Mouse (Mus musculus) frontal cortex, postnatal 25 days (tissue): Measurements from ENCODE around the gene Tesk1.

Experiments used
- DNase-seq, 2 experiments: peaks; one replicate each; pipeline ENCODE4 v3.0.0; 2022; ENCODE audit warnings: low spot score in 2 of 2

Gene Tesk1

DNA sequence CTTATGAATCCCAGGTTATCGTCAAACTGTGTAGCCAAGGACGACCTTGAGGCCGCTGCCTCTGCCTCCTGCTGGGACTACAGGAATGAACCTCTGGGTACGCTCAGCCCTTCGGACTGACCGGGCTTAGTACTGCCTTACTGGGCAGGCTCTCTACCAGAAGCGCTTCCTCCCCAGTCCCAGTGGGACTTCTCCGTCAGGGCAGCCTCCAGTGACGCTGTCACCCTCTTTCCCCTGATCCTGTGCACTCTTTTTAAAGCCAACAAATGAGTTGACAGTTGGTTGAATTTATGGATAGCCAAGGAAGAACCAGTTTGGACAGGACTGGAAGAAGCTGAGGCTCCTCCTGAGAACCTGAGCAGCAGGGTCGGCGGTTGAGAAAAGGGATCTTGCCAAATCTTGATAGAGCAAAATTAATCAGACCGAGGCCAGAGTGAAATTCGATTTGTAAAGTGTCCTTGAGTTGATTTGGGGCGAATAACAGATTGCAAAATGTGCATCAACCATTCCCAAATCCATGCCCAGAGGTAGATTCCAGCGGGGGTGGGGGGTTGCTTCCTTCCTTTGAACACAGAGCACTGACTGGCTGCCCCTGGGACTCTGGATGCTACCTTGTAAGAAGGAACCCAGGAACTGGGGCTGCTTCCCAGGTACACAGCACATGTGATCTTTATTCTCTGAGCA, 22.6 kb upstream of the Tesk1 start:
- no peak for DNase-seq

DNA sequence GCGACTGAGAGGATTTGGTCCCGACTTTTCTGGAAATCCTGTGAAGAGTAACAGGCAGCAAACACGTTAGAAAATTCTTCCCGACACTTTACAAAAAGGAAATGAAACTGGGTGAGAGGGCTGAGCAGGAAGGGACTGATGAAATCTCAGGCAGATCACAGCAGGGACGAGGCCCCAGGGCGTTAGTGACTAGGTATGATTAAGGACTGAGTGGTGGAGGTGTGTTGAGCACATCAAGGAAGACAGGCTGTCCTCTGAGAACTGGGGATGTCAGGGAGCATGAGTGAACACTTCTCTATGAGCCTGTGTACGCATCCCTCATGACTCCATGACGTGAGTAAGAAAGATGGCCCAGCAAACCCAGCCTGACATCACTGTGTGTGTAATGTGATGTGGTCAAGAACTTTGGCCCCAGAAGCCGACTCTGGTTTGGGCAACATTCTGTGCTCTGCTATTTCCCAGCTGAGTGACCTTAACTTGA, 21.9 kb upstream of the Tesk1 start:
- no peak for DNase-seq

DNA sequence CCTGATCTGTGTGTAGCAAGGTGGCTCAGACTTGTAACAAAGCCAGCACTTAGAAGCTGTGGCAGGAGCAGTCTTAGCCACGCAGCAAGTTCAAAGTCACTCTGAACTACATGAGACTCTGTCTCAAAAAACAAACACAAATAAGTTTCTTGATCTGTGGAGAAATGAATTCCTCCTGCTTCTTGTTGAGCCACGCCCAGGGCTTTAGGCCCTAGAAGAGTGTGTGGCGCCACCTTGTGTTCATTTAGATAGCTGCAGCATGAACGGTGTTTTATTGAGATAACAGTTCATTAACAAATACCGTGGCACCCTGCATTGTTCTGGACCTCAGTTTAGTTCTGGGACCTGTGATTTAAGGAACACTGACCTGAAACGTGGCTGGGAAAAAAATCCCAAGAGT, 21.4 kb upstream of the Tesk1 start:
- peak; percentile 56 to 63 for DNase-seq

DNA sequence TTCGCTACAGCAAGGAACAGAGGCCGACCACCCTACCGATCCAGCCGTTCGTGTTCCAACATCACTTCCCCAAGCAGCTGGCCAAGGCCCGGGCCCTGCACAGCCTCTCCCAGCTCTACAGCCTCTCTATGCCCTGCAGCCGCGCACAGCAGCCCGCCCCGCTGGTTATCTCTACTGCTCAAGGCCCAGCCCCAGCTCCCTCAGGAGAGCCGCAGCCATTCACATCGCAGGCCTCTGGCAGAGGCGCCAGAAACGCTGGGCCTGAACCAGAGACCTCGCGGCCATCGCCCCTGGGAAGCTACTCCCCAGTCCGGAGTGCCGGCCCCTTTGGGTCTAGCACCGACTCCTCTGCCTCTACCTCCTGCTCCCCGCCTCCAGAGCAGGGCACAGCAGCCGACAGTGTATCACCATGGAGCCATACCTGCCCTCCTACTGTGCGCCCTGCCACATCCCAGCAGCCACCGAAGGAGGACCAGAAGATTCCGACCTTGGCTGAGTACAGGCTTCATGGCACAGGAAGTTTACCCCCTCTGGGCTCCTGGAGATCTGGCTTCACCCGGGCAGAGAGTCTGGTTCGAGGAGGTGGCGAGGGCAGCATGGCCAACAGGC, 20.0 kb upstream of the Tesk1 start:
- no peak for DNase-seq

DNA sequence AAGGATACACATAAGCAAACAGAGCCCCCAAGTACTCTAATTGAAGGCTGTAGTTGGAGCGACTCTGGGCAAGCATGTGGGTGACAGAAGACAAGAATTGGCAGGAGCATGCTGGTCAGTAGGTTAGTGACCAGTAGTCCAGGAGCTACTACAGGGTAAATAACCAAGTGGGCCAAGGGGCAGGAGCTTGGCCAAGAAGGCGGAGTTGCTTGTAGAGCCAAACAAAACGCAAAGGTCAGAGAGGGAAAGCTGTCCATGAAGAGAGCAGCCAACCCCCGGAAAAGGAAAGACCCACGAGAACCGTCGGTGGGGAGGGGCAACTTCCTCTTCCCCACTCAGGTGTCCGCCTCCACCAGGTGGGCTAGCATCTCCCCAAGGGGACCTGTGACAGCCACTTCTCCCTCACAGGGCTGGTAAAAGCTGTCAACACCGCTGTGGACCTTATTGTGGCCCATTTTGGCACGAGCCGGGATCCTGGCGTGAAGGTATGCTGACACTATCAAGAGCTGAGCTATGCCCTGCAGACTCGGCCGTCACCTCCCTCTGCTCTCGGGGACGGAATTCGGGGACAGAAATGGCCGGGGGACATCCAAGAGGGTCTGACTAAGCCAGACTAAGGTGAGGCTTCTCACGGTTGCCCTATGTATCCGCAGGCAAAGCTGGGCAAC, 18.3 kb upstream of the Tesk1 start:
- no peak for DNase-seq

DNA sequence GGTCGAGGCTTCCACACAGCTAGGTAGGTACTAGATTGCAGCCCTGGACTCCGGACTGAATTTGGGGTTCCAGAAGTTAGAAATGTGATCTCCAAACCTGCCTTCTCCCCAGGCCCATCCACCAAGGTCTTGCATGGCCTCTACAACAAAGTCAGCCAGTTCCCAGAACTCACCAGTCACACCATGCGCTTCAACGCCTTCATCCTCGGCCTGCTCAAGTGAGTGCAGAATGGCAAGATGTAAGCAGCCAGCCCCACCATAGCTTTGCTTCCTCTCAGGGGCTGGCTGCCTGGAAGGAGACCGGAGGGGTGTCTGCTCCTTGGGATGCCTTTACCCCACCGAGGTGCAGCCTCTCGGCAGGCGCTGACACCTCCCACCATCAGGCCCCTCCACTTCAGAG, 17.7 kb upstream of the Tesk1 start:
- no peak for DNase-seq

DNA sequence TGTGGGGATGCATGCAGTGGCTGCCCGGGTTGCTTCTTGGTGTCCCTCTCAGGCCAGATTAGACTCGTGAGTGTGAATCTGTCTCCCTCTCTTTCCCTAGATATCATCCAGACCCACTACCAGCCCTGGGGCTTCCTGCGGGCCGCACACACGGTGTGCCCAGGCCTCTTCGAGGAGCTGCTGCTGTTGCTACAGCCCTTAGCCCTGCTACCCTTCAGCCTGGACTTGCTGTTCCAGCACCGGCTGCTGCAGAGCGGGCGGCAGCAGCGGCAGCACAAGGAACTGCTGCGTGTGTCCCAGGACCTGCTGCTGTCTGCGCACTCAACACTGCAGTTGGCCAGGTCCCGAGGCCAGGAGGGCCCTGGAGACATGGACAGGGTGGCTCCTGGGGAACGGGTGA, 16.5 kb upstream of the Tesk1 start:
- no peak for DNase-seq

DNA sequence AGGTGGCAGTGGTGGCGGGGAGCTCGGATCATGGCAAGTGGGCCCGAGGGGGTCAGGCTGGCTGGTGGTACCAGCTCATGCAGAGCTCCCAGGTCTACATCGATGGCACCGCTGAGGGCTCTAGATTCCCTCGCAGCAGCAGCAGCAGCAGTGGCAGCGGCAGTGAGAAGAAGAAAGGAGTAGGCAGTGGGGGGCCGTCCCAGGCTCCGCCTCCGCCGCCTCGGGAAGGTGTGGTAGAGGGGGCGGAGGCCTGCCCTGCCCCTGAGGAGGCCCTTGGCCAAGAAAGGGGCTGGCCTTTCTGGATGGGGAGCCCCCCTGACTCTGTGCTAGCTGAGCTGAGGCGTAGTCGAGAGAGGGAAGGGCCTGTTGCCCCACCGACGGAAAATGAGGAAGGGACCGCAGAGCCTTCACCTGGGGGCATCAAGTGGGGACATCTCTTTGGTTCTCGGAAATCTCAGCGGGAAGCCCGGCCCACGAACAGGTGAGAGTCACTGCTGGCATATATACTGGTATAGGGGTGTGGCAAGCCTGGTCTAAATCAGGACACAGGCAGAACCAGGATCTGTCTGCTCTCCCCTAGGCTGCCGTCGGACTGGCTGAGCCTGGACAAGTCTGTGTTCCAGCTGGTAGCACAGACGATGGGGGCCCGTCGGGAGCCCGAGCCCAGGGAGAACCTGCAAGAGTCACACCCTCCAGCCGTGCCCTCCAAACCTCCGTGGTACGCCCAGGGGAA, 15.9 kb upstream of the Tesk1 start:
- no peak for DNase-seq

DNA sequence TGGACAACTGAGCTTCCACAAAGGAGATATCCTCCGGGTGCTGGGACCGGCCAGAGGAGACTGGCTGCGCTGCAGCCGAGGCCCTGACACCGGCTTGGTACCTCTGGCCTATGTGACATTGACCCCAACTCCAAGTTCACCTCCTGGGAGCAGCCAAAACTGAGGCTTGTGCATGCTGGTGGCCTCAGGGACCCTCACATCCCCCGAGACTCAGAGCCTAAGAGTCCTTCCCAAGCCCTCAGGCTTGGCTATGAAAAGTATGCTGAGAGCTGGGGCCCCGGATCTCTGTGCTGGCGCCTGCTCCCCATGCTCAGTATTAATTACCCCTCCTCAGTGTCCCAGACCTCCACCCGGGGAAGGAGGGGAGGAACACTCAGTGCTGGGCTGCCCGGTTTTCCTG, 15.3 kb upstream of the Tesk1 start:
- no peak for DNase-seq

DNA sequence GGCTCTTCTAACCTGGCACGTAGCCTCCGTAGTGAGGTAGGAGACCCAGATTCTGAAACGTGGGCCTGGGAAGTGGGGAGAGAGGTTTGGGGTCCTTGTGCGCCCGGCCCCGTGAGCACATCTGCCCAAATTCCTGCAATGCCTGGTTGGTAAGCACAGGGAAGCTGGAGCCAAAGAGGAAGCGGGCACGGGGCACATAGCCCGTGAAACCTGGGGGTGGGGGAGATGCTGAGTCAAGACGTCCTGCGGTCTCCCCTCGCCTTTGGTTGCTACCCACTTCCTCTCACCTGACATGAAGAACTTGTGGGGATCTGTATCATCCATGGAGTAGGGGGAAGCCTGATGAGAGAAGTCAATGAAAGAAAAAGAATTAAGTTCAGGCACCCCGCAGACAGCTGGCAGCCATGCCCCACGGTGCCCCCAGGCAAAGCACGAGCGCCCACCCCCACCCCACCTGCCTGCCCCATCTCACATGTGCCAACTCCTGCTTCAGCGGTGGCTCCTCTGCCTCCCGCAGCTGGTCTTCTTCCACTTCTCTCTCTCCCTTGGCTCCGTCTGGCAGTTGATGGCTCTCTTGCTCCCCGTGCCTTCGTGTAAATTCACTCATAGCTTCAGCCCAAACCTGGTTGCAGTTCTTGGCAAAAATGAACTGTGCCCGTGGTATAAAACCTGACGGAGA, 14.1 kb upstream of the Tesk1 start:
- DNase-seq: no peak

DNA sequence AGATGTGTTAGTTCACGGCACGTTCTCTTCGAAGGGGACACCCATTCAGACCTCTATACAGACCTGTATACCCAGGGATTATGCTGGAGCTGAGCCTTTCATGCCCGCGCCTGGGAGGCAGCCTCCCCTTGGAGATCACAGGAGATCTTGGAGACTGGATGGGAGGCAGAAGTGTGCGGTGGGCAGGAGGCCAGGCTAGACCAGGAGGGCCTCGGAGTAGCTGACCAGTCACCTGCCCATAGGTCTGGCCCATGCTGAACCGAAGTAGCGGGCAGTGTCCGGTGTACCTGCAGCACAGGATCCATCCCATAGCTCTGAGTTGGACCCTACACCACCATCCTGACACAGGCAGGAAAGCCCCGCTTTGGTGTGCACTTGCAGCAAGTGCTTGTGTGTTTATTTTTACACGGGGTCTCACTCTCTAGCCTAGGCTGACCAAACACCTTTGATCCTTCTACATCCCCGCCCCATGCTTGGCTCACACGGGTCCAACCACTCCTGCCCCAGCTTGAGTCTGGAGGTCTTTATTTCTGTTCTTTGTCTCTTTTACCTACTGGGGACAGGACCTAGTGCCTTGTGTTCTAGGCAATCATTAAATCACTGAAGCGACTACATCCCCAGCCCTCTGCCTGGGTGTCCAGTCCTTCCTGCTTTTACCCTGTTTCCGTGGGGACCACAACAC, 13.4 kb upstream of the Tesk1 start:
- DNase-seq: no peak

DNA sequence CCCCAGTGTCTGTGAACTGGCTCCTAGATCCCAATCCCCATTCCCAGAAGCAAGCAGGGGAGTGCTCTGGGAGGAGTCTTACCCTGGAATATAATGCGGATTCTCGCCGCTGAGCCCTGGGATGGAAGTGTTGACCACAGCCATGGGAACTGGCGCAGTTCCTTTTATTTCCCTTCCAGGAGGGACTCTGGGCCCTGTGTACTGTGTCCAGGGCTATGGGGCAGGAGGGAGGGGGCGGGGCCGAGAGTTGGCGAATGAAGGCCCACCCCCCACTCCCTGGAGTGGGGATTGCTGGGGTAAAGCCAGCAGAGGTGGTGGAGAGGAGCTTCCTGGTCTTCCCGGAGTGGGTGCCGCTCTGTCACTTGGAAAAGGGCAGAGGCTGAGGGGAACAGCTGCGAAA, 12.8 kb upstream of the Tesk1 start, which contains the start of gene Fam166b:
TSS of gene Fam166b (minus strand) at position 189 of the 400 bp plus-strand sequence.
- no peak for DNase-seq

DNA sequence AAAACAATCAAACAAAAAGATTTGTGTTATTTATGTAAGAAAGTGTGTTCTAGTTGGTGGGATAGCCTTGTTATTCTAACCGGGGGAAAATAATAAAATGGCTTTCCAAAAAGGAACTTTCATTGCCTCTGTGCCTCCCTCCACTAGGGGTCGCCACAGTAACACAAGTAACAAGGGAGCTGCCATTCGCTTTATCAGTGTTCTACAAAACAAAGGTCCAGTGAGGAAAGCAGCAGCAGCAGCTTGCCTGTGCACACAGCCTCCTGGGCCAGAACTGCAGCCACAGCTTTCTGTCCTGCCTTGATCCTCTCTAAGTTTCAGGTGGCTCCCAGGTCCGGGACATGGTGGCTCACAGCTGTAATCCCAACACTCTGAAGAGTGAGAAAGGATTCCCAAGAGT, 10.0 kb upstream of the Tesk1 start:
- DNase-seq: peak; percentile 73 to 76

DNA sequence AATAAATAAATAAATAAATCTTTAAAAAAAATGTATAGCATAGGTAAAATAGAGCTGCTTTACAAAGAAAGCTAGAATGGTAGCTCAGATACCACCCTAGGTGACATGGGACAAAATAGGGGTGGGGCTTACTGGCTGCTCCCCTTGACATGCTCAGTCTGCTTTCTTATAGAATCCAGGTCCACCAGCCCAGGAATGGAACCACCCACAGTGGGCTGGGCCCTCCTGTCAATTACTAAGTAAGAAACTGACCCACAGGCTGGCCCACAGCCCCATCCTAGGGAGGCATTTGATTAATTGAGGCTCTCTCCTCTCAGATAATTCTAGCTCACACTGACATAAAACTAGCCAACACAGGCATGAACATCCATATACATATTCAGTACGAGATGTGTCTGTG, 8.9 kb upstream of the Tesk1 start:
- DNase-seq: no peak

DNA sequence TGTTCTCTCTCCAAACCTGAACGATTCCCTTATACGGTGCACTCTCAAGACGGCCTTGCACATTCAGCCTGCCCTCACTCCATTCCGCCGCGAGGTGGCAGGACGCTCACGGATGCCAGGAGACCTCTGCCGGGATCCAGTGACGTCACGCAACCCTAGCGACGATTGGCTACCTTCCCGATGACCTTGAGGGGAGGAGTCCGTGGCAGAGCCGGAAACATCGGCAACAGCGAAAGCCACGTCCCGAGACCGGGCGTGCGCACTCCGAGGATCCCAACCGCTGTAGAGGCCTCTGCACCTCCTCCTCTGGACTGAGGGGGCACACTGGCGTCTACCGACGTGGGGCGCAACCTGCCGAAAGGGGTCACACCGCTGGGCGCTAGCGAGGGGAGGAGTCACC, 305 bp downstream of the Tesk1 start:
- peak; percentile 98 to 100 for DNase-seq

DNA sequence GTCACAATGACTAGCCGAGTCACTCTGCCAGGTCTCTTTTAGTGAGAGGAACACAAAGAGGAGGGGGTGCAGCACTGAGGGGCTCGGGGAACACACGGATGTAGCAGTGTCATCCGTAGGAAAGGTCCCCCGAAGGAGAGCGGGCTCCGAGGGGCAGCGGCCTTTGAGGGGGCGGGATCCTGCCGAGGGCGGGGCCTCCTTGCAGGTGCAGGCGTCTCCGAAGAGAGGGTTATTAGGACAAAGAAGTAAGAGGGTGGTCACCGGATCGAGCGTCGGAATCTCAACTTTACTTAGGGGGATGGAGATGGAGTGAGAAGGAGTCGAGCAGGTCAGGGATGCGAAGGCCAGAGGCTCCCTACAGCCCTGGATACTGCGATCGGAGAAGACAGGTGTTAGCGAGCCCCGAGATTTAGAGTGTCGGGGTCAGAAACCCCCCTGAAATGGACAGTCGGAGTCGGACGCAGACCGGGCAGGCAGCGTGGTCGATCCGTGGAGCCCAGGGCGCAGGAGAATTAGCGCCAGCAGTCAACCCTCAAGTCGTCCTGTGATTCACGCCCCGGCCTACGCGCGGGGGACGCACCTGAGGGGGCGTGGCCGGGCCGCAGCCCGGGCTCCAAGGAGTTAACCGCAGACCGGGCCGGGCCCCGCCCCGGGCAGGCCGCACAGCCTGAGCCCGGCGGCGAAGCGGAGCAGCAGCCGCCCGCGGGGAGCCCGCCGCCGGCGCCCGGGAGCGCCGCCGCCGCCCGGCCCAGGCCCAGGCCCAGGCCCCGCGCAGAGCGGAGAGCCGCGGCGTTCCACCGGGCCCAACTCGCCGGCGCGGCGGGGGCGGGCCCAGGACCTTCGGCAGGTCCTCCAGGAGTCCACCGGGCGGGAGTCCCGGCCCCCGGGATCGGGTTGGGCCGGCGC, 970 bp downstream of the Tesk1 start:
- peak; percentile 47 to 60 for DNase-seq

DNA sequence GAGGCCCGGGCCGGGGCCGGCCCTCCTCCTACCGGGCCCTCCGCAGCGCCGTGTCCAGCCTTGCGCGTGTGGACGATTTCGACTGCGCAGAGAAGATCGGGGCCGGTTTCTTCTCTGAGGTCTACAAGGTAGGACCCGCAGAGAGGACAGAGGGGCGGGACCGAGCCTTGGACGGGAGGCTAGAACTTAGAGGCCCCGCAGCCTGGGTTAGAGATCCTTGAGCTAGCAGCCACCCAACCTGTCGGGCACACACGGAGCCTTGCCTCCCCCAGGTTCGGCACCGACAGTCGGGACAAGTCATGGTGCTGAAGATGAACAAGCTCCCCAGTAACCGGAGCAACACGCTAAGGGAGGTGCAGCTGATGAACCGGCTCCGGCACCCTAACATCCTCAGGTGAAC, 1.8 kb downstream of the Tesk1 start:
- no peak for DNase-seq

DNA sequence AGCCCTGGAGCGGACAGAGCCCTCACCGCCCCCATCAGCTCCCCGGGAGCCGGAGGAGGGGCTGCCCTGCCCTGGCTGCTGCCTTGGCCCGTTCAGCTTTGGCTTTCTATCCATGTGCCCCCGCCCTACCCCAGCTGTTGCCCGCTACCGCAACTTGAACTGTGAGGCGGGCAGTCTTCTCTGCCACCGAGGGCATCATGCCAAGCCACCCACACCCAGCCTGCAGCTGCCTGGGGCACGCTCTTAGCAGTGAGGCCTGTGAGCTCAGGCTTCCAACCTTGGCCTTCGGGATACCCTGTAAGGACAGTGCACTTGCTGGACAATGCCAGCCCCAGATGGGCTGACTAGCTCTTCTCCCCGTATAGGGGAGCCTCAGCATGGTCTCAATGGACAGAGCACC, 5.5 kb downstream of the Tesk1 start:
- DNase-seq: no peak

DNA sequence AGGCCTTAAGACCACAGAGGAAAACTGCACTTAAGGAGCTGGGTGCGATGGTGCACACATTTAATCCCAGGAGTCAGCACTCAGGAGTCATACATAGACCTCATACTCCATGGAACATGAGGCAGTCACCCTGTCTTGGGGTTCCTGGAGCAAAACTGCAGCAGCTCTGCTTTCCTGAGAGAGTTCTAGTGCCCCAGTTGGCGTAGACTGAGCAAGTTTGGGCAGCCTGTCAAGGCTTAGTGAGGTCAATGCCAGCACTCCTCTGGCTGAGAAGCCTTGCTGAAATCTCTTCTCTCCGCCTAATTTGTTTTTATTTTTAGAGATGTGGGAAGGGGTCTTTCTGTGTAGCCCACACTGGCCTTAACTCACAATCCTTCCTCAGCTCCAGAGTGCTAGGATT, 6.8 kb downstream of the Tesk1 start:
- DNase-seq: no peak

DNA sequence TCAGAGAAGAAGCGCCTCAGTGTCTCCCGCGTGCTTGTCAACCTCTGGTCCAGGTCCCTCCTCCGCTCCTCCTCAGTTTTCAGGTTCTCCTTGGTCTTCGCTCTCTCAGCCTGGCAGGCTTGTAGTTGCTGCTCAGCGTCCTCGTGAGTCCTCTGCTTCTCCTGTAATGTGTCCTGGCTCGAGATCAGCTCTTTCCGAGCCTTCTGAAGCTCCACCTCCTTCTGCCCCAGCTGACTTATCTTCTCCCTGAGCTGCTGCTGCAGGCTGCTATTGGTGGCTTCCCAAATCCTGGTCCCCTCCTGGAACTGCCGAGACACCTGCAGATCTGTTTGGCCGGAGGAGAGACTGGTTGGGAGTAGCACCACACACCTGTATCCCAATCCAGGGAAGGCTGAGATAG, 10.6 kb downstream of the Tesk1 start:
- DNase-seq: no peak
